Mouse (Mus musculus) stomach, adult 2 months (tissue): ENCODE data around the gene Mertk. TPM values are rescaled to one million over a fixed set of nuclear protein-coding genes. Genes with fewer than 3 reads are reported as not detected.

Experiments used
- polyA plus RNA-seq: library from polyadenylated mRNA; depleted of rRNA; stranded (reverse); fragments of >200 nt; gene quantifications from 2 replicates; pipeline ENCODE4 v1.2.3, GENCODE M21; 2012; rRNA removed

Mertk gene
- polyA plus RNA-seq, result 0.46 and 0.80 TPM in 2 replicates

DNA sequence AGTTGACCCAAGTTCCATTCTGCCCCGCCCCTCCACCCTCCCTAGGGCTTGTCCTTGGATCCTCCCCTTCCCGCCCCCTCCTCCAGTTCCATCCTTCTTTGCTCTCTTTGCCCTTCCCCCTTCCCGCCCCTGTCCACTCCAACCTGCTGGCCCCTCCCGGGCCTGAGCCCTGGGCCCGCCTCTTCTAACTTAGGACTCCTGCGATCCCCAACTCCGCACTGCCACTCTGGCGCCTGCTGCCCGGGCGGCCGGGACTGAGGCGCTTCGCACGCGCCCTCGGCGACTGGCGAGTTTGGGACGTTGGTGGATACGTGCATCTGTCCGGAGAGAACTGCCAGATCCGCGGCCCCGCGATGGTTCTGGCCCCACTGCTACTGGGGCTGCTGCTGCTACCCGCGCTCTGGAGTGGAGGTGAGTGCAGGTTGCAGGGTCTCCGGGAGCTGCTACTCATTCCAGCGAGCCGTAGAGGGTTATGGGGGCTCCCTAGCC is at the start of gene Mertk:
Mertk (plus strand) TSS at position 264 of the 489 bp plus-strand sequence.

DNA sequence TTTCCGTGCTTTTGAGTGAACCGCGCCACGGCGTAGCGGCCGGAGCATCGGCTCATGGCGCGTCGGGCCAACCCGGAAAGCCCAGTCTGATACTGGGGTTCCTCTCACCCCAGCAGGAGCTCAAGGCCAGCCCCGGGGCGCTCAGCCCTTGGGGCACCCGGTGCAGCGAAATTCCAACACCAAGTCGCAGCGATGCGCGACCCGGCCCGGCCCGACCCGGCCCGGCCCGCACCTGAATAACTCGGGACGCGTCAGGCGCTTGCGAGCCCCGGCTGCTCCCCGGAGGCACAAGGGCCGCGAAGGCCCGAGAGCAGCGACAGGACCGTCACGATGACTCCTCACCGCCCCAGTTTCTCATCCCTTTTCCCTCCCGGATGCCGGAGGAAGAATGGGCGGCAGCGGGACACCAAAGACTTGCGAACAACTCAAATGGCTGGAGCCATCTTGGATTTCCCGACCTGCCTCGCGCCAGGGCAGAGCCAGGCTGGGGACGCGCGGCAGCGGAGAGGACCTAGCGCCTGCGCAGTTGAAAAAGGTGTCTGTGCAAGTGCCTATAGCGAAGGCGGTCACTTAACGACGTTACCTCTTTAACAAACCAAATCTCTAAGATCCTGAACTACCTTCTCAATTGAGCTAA is 11.7 kb upstream of the Mertk start, which contains the start of gene Anapc1:
Anapc1 (minus strand) TSS at position 471 of the 637 bp plus-strand sequence.

DNA sequence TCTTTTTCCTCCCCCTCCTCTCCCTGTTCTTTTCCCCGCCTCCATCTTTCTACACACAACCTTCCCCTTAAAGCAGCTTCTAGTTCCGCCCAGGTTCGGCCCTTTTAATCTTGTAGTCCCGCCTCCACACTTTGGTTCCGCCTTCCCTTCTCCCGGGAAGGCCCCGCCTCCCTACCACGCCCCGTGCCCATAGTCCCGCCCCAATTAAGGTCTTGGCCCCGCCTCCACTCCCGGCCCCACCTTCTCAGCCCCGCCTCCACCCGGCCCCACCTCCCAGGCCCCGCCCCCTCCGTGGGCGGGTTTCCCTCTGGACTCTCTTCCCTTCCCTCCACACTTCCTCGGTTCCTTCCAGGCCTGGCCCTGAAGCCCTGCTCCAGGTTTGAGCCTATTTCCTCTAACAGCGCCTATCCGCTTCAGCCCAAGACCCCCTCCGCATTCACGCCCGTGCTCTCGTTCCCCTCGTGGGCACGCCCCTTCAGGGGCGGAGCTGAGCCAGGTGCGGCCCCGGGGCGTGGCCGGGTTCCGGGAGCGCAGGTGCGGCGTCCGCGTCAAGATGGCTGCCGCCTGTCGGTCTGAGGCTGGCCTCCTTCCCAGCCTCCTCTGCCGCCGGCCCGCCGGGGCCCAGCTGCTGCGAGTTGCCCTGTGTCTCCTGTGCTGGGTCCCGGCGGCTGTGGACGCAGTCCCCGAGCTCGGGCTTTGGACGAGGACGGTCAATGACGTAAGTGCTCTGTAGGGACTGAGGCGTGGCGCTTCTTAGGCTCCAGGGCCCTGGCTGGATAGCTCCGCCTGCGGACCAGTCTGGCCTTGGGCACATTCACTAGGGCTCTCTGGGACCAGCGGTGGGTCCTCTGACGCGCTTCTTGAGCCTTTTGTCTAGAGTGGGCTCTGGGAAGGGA is 119.3 kb downstream of the Mertk start, which contains the start of gene Tmem87b:
Tmem87b (plus strand) TSS at position 333 of the 896 bp plus-strand sequence.

Other genes starting within 250 kb of the Mertk start
- not detected in 2 replicates for gene Spdye4c, start 107.7 kb upstream of the Mertk start, polyA plus RNA-seq
- 12.0 and 17.3 TPM in 2 replicates for gene Anapc1, start 11.6 kb upstream of the Mertk start, polyA plus RNA-seq
- gene Tmem87b, start 119.2 kb downstream of the Mertk start, polyA plus RNA-seq, result 3.2 and 4.3 TPM in 2 replicates
- gene Fbln7, start 164.0 kb downstream of the Mertk start, polyA plus RNA-seq, result 2.7 and 3.1 TPM in 2 replicates
- gene Zc3h8, start 245.1 kb downstream of the Mertk start, polyA plus RNA-seq, result 0.13 and 0.32 TPM in 2 replicates